Mouse (Mus musculus): ENCODE results near the gene Gm20518. TPM values are rescaled to one million over a fixed set of nuclear protein-coding genes. Genes with fewer than 3 reads are reported as not detected.

Gm20518 gene
- polyA plus RNA-seq, 1 experiment from 2014 or later: not detected

GRCm38 (mm10) chr16:17835481-17835880, 56.0 kb downstream of the Gm20518 start:
- peaks cover 2% of the 10 kb centered on the region for H3K36me3 ChIP-seq
- H3K9ac ChIP-seq: no peak overlapping the region
- H3K9me3 ChIP-seq (replicated peaks): no peaks in the 10 kb centered on the region
- WGBS (ENCODE audit: insufficient replicate concordance): 39% methylated on average over 13 of the region's 13 CpGs
- H3K4me1 ChIP-seq: peaks cover 19% of the 10 kb centered on the region
- H3K27me3 ChIP-seq (replicated peaks): peaks cover 79% of the 10 kb centered on the region
- H3K27ac ChIP-seq: no peak overlapping the region
- no peak for ATAC-seq
- H3K4me2 ChIP-seq: no peak overlapping the region
- no peak overlapping the region for H3K4me3 ChIP-seq

GRCm38 (mm10) chr16:17834543-17834942, 56.9 kb downstream of the Gm20518 start:
- WGBS (ENCODE audit: insufficient replicate concordance): 36% methylated on average over 7 of the region's 7 CpGs
- Histone ChIP-seq H3K27ac (no peak overlapping the region), H3K4me1 (peaks cover 19% of the 10 kb centered on the region), H3K27me3 (replicated peaks) (peaks cover 89% of the 10 kb centered on the region), H3K4me2 (peak overlapping the region; percentile 74; the same call in 1 of the 2 replicates), H3K9me3 (replicated peaks) (no peaks in the 10 kb centered on the region), H3K36me3 (no peaks in the 10 kb centered on the region), H3K9ac (no peak overlapping the region), H3K4me3 (no peak overlapping the region)
- ATAC-seq: no peak

DNA sequence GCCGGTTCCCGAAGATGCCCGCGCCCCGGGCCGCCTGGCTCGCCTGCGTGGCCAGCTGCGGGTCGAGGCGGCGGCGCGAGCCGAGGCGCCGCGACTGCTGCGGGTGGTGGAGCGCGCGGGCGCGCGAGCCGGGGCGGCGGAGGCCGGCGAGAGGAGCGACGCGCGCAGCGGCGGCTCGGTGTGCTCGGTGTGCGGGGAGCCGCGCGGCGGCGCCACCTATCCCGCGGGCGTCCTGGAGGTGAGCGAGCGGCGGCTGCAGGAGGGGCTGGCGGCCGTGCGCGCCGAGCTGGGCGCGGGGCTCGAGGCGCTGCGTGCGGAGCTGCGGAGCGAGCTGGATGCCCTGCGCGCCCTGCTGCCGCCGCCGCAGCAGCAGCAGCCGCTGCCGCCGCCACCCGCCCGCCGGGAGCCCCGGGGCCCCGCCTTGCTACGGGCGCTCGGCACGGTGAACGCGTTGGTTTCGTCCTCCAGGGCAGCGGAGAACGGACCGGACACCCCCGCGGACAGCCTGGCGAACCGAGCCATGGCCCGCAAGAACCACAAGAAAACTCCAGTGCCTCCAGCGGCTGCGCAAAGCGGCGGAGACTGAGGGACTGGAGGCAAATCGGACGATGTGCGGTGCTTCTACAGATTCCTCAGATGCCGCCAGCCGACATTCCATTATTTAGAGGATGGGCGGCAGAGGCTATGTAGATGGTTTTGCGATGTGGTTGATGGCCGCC, 57.6 kb downstream of the Gm20518 start:
- ATAC-seq: no peak
- Histone ChIP-seq H3K27me3 (replicated peaks) (peaks cover 96% of the 10 kb centered on the region), H3K27ac (no peak overlapping the region), H3K4me2 (peak overlapping the region; percentile 74), H3K9me3 (replicated peaks) (no peaks in the 10 kb centered on the region), H3K9ac (no peak overlapping the region), H3K4me1 (peaks cover 19% of the 10 kb centered on the region), H3K36me3 (no peaks in the 10 kb centered on the region), H3K4me3 (peak overlapping the region; percentile 55)
- 2% methylated on average over 96 of the region's 103 CpGs for WGBS (ENCODE audit: insufficient replicate concordance)

- H3K27ac ChIP-seq: no peak overlapping the region
- 2% methylated on average over 37 of the region's 37 CpGs for WGBS (ENCODE audit: insufficient replicate concordance)
- H3K4me2 ChIP-seq: peak overlapping the region; percentile 74
- H3K9me3 ChIP-seq (replicated peaks): no peaks in the 10 kb centered on the region
- H3K27me3 ChIP-seq (replicated peaks): peaks cover 100% of the 10 kb centered on the region
- no peak overlapping the region; the same call in 1 of the 2 replicates for H3K9ac ChIP-seq
- H3K4me3 ChIP-seq: peak overlapping the region; percentile 55
- H3K36me3 ChIP-seq: no peaks in the 10 kb centered on the region
- peaks cover 19% of the 10 kb centered on the region for H3K4me1 ChIP-seq
- no peak for ATAC-seq
Observed at GRCm38 (mm10) chr16:17833321-17833680, 58.2 kb downstream of the Gm20518 start.

DNA sequence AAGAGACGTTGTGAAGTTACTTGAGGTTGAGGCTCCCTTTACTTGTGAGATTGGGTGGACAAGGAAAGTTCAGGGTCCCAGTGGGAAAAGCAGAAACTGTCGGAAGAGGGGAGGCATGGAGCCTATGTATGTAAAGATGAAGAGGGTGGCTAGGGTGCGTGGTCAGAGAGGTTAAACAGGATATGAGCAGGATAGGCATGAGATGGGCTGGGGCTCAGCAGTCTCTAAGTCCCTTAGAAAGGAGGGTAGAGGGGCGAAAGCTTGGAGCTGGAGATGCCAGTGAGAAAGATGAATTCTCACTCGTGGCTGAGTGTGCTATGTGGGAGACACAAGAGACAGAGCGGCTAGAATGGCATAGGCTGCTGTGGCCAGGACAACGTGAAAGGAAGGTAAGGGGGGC, 58.6 kb downstream of the Gm20518 start, which contains the start of gene B830017H08Rik:
TSS of gene B830017H08Rik (plus strand) at position 301 of the 400 bp plus-strand sequence.
- Histone ChIP-seq H3K9me3 (replicated peaks) (no peaks in the 10 kb centered on the region), H3K36me3 (no peaks in the 10 kb centered on the region), H3K4me1 (peaks cover 19% of the 10 kb centered on the region), H3K4me2 (peak within 1 kb of the TSS; percentile 74), H3K27ac (no peak within 1 kb of the TSS), H3K9ac (no peak within 1 kb of the TSS; the same call in 1 of the 2 replicates), H3K27me3 (replicated peaks) (peaks cover 99% of the 10 kb centered on the region), H3K4me3 (peak within 1 kb of the TSS; percentile 55)
- no peak for ATAC-seq
- 27% methylated on average over 7 of the region's 7 CpGs for WGBS (ENCODE audit: insufficient replicate concordance)

DNA sequence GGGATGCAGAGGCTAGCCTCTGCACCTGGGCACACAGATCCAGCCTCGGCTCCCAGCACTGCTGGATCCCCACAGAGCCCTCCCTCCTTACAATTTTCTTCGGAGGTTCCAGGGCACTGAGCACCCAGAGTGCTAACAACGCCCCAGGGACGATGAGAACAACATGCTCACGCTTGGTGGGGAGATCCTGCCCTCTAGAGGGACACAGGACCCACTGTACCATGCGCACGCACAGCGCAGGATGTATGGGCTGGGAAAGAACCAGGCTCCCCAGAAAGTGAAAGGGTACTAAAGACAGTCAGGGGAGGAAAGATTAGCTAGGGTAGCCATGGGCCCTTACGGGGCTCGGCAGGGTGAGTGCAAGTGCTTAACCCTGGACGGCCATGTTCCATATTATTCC, 59.7 kb downstream of the Gm20518 start:
- H3K4me3 ChIP-seq: no peak overlapping the region

GRCm38 (mm10) chr16:17830385-17831178, 60.9 kb downstream of the Gm20518 start:
- Histone ChIP-seq H3K4me1 (peaks cover 19% of the 10 kb centered on the region), H3K4me2 (no peak overlapping the region), H3K27me3 (replicated peaks) (peaks cover 94% of the 10 kb centered on the region), H3K36me3 (no peaks in the 10 kb centered on the region), H3K27ac (no peak overlapping the region), H3K4me3 (no peak overlapping the region), H3K9ac (no peak overlapping the region), H3K9me3 (replicated peaks) (no peaks in the 10 kb centered on the region)
- WGBS (ENCODE audit: insufficient replicate concordance): 59% methylated on average over 10 of the region's 10 CpGs
- ATAC-seq: no peak

More for the DNA sequence above, 59.7 kb downstream of the Gm20518 start:
- no peak overlapping the region for H3K27ac ChIP-seq
- ATAC-seq: no peak
- 13% methylated on average over 11 of the region's 11 CpGs for WGBS (ENCODE audit: insufficient replicate concordance)
- H3K27me3 ChIP-seq (replicated peaks): peaks cover 99% of the 10 kb centered on the region
- no peak overlapping the region for H3K9ac ChIP-seq
- H3K4me2 ChIP-seq: no peak overlapping the region
- H3K4me1 ChIP-seq: peaks cover 19% of the 10 kb centered on the region
- H3K9me3 ChIP-seq (replicated peaks): no peaks in the 10 kb centered on the region
- H3K36me3 ChIP-seq: no peaks in the 10 kb centered on the region

GRCm38 (mm10) chr16:17828867-17829266, 62.6 kb downstream of the Gm20518 start:
- Histone ChIP-seq H3K4me3 (no peak overlapping the region), H3K27me3 (replicated peaks) (peaks cover 89% of the 10 kb centered on the region), H3K27ac (no peak overlapping the region), H3K9ac (no peak overlapping the region), H3K36me3 (no peaks in the 10 kb centered on the region), H3K9me3 (replicated peaks) (no peaks in the 10 kb centered on the region), H3K4me1 (peaks cover 10% of the 10 kb centered on the region), H3K4me2 (no peak overlapping the region)
- ATAC-seq: no peak
- WGBS (ENCODE audit: insufficient replicate concordance): 61% methylated on average over 3 of the region's 3 CpGs

DNA sequence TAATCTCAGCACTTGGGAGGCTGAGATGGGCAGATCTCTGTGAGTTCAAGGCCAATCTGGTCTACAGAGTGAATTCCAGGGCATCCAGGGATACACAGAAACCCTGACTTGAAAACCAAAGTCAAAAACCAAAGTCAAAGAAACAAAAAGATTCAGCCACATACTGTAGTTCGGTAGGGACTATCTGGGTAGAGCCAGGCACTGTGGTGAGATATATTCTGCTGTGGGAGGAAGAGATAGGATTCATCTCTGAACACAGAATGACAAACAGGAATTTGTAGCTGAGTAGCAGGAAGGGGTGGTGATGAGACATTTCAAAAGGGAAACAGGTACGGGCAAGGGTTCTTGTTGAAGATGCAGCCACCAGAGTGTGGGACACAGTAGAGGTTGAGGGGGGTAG, 63.2 kb downstream of the Gm20518 start:
- Histone ChIP-seq H3K27ac (no peak overlapping the region), H3K4me3 (no peak overlapping the region), H3K36me3 (no peaks in the 10 kb centered on the region), H3K9ac (no peak overlapping the region), H3K27me3 (replicated peaks) (peaks cover 87% of the 10 kb centered on the region), H3K9me3 (replicated peaks) (no peaks in the 10 kb centered on the region), H3K4me2 (no peak overlapping the region), H3K4me1 (peaks cover 4% of the 10 kb centered on the region)
- WGBS (ENCODE audit: insufficient replicate concordance): 19% methylated on average over 2 of the region's 2 CpGs
- ATAC-seq: no peak

GRCm38 (mm10) chr16:17826500-17826899, 65.0 kb downstream of the Gm20518 start:
- Histone ChIP-seq H3K4me1 (no peaks in the 10 kb centered on the region), H3K36me3 (no peaks in the 10 kb centered on the region), H3K4me2 (no peak overlapping the region), H3K9ac (no peak overlapping the region), H3K9me3 (replicated peaks) (no peaks in the 10 kb centered on the region), H3K27ac (no peak overlapping the region), H3K4me3 (no peak overlapping the region), H3K27me3 (replicated peaks) (peaks cover 82% of the 10 kb centered on the region)
- no peak for ATAC-seq
- 67% methylated on average over 2 of the region's 2 CpGs for WGBS (ENCODE audit: insufficient replicate concordance)

DNA sequence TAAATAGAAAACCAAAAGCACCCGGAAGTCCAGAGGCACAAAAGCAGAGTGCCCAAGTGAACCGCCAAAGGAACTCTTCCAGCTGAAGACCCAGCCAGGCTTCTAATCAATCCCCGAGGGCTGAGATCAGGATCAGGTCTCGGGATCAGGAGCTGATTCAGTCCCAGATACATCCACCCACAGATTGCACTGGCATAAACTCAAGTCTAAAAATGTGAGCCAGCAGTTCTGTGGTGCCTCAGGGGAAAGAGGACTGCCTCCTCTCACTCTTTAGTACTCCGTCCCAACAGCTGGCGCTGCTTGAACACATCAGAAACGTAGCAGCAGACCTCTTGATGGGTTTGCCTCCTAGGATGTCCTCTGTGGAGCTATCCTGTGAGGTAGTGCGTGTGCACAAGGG, 74.9 kb downstream of the Gm20518 start:
- H3K4me2 ChIP-seq: no peak overlapping the region
- H3K27me3 ChIP-seq (replicated peaks): peaks cover 91% of the 10 kb centered on the region

More for the DNA sequence above, 74.9 kb downstream of the Gm20518 start:
- Histone ChIP-seq H3K4me3 (no peak overlapping the region), H3K9ac (no peak overlapping the region), H3K9me3 (replicated peaks) (no peaks in the 10 kb centered on the region), H3K36me3 (no peaks in the 10 kb centered on the region), H3K27ac (no peak overlapping the region), H3K4me1 (peaks cover 13% of the 10 kb centered on the region)
- no peak for ATAC-seq
- WGBS (ENCODE audit: insufficient replicate concordance): 76% methylated on average over 8 of the region's 8 CpGs
